Mouse (Mus musculus) CH12.LX (cell line): ENCODE results near the gene Prrc2c.

ENCODE experiments used
- CHD1 ChIP-seq: IDR thresholded peaks from 2 replicates; pipeline ENCODE4 v1.6.1; 2012; ENCODE audit warnings: low read depth, low read length, improper control_type of control experiment, inconsistent platforms
- CTCF ChIP-seq, 2 experiments: IDR thresholded peaks in 1 of 2; conservative IDR thresholded peaks in 1 of 2; 2 replicates each; pipeline ENCODE4 v1.5.1; 2011 to 2012; ENCODE audit warnings: low read depth in 2 of 2, low read length in 2 of 2, improper control_type of control experiment in 1 of 2, inconsistent platforms in 1 of 2, mild to moderate bottlenecking in 1 of 2, moderate library complexity in 1 of 2
- EP300 ChIP-seq: IDR thresholded peaks from 2 replicates; pipeline ENCODE4 v1.6.1; 2011; ENCODE audit warnings: low read length, improper control_type of control experiment
- GABPA ChIP-seq: IDR thresholded peaks from 2 replicates; pipeline ENCODE4 v1.6.1; 2012; ENCODE audit warnings: low read depth, low read length, improper control_type of control experiment, inconsistent platforms; ENCODE audit not compliant: insufficient replicate concordance
- HCFC1 ChIP-seq: IDR thresholded peaks from 2 replicates; pipeline ENCODE4 v1.6.1; 2012; ENCODE audit warnings: low read depth, mild to moderate bottlenecking, inconsistent platforms, low read length, improper control_type of control experiment
- MAFK ChIP-seq: IDR thresholded peaks from 2 replicates; pipeline ENCODE4 v1.6.1; 2011; ENCODE audit warnings: low read length, improper control_type of control experiment; ENCODE audit not compliant: insufficient replicate concordance
- MAX ChIP-seq: IDR thresholded peaks from 2 replicates; pipeline ENCODE4 v1.6.1; 2011; ENCODE audit warnings: low read length, improper control_type of control experiment
- MAZ ChIP-seq: IDR thresholded peaks from 2 replicates; pipeline ENCODE4 v1.6.1; 2012; ENCODE audit warnings: low read depth, mild to moderate bottlenecking, inconsistent platforms, low read length, improper control_type of control experiment, moderate library complexity
- MYC ChIP-seq: IDR thresholded peaks from 2 replicates; pipeline ENCODE4 v1.6.1; 2011; ENCODE audit warnings: low read depth, mild to moderate bottlenecking, improper control_type of control experiment, low read length
- POLR2A ChIP-seq: IDR thresholded peaks from 2 replicates; pipeline ENCODE4 v1.6.1; 2011; ENCODE audit warnings: low read depth, mild to moderate bottlenecking, improper control_type of control experiment, low read length
- SIN3A ChIP-seq: IDR thresholded peaks from 2 replicates; pipeline ENCODE4 v1.6.1; 2012; ENCODE audit warnings: low read length, improper control_type of control experiment, inconsistent platforms
- TCF12 ChIP-seq: IDR thresholded peaks from 2 replicates; pipeline ENCODE4 v1.6.1; 2014; ENCODE audit warnings: low read depth, mild to moderate bottlenecking, inconsistent platforms, low read length, improper control_type of control experiment
- ZC3H11A ChIP-seq: IDR thresholded peaks from 2 replicates; pipeline ENCODE4 v1.6.1; 2012; ENCODE audit warnings: low read depth, mild to moderate bottlenecking, inconsistent platforms, low read length, improper control_type of control experiment
- ZMIZ1 ChIP-seq: IDR thresholded peaks from 2 replicates; pipeline ENCODE4 v1.6.1; 2012; ENCODE audit warnings: low read depth, mild to moderate bottlenecking, inconsistent platforms, low read length, improper control_type of control experiment

GRCm38 (mm10) chr1:162660276-162660860 lies 80.0 kb downstream of the Prrc2c start:
- TF ChIP-seq CHD1, result no peak
- TF ChIP-seq CTCF (conservative IDR thresholded peaks at IDR 0.05 in 1 of 2, IDR thresholded peaks at IDR 0.05 in 1 of 2; ENCODE audit: low read depth in 2 of 2, low read length in 2 of 2), result no peak
- TF ChIP-seq POLR2A, result no peak
- no peak for TF ChIP-seq MAFK
- TF ChIP-seq EP300, result no peak
- no peak for TF ChIP-seq ZC3H11A
- TF ChIP-seq TCF12, result no peak
- TF ChIP-seq SIN3A, result no peak
- TF ChIP-seq MAZ, result no peak
- TF ChIP-seq GABPA, result no peak
- no peak for TF ChIP-seq MYC
- no peak for TF ChIP-seq HCFC1
- TF ChIP-seq MAX, result no peak
- TF ChIP-seq ZMIZ1, result no peak
